Mouse (Mus musculus) cortical plate, adult 2 months (tissue): ENCODE data around the gene Lgi1.

ENCODE experiments used
- CTCF ChIP-seq: fragments of 200-500 bp; IDR thresholded peaks from 2 replicates; pipeline ENCODE4 v1.5.1; 2011; ENCODE audit warnings: mild to moderate bottlenecking, control low read depth, low read length; ENCODE audit not compliant: insufficient read depth; ENCODE audit errors: extremely low read depth
- POLR2A ChIP-seq: fragments of 200-500 bp; IDR thresholded peaks from 2 replicates; pipeline ENCODE4 v1.6.1; 2011; ENCODE audit warnings: mild to moderate bottlenecking, low read length, control low read depth; ENCODE audit not compliant: insufficient read depth; ENCODE audit errors: extremely low read depth

GRCm38 (mm10) chr19:38273820-38274219, 9.5 kb downstream of the Lgi1 start:
- TF ChIP-seq CTCF = no peak
- no peak for TF ChIP-seq POLR2A
